Mouse (Mus musculus) heart, embryonic 11.5 days (tissue): ENCODE measurements around the gene Slc25a14. TPM values are rescaled to one million over a fixed set of nuclear protein-coding genes. Genes with fewer than 3 reads are reported as not detected.

ENCODE experiments used
- ATAC-seq: fragments of 200-750 bp; cut with Nextera tagmentation; replicated peaks from 2 replicates; pipeline ENCODE4 v1.8.0; 2017; ENCODE audit warnings: moderate library complexity; ENCODE audit not compliant: insufficient number of reproducible peaks, low FRiP score, low TSS enrichment
- H3K27ac ChIP-seq: fragments of 300-500 bp; sonication (generic); 2 replicates; pipeline ENCODE4 v1.5.1; 2014; ENCODE audit warnings: mild to moderate bottlenecking, low read depth, low read length
- H3K27me3 ChIP-seq: fragments of 300-500 bp; sonication (generic); 2 replicates; pipeline ENCODE4 v1.6.1; 2014; ENCODE audit warnings: mild to moderate bottlenecking, low read length, mixed read lengths; ENCODE audit not compliant: control insufficient read depth, insufficient read depth
- H3K36me3 ChIP-seq: fragments of 300-500 bp; sonication (generic); 2 replicates; pipeline ENCODE4 v1.6.1; 2014; ENCODE audit warnings: mild to moderate bottlenecking, low read length, moderate library complexity, mixed read lengths; ENCODE audit not compliant: control insufficient read depth, insufficient read depth
- H3K4me1 ChIP-seq: fragments of 300-500 bp; sonication (generic); 2 replicates; pipeline ENCODE4 v1.6.1; 2014; ENCODE audit warnings: low read length; ENCODE audit not compliant: control insufficient read depth, insufficient read depth
- H3K4me2 ChIP-seq: fragments of 300-500 bp; sonication (generic); 2 replicates; pipeline ENCODE4 v1.6.1; 2014; ENCODE audit warnings: mild to moderate bottlenecking, moderate library complexity
- H3K4me3 ChIP-seq: fragments of 300-500 bp; sonication (generic); 2 replicates; pipeline ENCODE4 v1.5.1; 2014; ENCODE audit warnings: low read depth, low read length
- H3K9ac ChIP-seq: fragments of 300-500 bp; sonication (generic); 2 replicates; pipeline ENCODE4 v1.6.1; 2014; ENCODE audit warnings: mild to moderate bottlenecking, low read depth, low read length, moderate library complexity
- H3K9me3 ChIP-seq: fragments of 300-500 bp; sonication (generic); replicated peaks from 2 replicates; pipeline ENCODE4 v1.6.1; 2016; ENCODE audit warnings: low read length; ENCODE audit not compliant: control insufficient read depth
- WGBS: fragments of 180-500 bp; shearing (Covaris S2); extraction: QIAGEN DNeasy Blood & Tissue Kit; methylation state at CpG from one replicate; pipeline ENCODE4 v1.1.7; 2014; ENCODE audit not compliant: insufficient replicate concordance; 5-methylcytosine and 5-hydroxymethylcytosine counted together
- polyA plus RNA-seq: library from polyadenylated mRNA; unstranded; fragments of >200 nt; fragmentation: Nextera tagmentation; extraction: Ambion mirVana; gene quantifications from 2 replicates; pipeline ENCODE4 v1.2.1, GENCODE M21; 2014

The Slc25a14 gene
- polyA plus RNA-seq, result 7.8 and 8.8 TPM in 2 replicates

DNA sequence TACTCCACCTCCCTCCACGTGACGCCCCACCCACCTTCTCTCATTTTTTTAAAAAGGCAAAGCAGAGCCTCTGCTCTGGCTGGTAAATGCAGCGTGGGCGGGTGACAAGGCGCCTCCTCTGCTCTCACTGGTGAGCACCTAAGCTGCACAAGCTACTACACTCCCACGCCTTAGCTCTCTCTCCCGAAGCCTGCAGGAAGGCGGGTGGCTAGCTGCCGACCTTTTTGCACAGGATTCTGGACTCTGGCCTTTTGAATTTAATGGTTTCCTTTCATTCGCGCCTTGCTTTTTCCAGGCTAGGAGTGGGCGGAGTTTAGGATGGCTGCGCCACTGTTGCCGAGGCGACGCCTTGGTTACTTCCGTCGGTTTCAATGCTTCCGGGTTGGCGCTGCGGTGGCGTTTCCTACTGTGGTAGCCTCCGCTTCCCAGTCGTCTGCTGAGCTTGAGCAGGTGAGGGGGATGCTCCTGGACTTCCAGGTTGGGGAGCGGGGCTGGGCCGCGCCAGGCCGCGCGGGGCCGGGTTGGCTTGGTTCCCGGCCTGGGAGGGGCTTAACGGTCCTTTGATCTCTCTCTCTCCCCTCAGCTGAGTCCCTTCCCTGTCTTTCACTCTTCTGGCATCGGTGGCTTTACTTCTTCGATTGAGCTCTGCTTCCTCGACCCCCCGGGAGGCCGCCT, at the start of gene Slc25a14:
TSS of gene Slc25a14 (plus strand) at position 35 of the 675 bp plus-strand sequence.
- H3K4me1 ChIP-seq, result no peaks in the 10 kb centered on the region
- 12% methylated on average over 37 of the region's 38 CpGs for WGBS
- peak within 1 kb of the TSS; percentile 66 for H3K27ac ChIP-seq
- H3K4me2 ChIP-seq, result peak within 1 kb of the TSS; percentile 66
- peak within 1 kb of the TSS; percentile 60 for H3K4me3 ChIP-seq
- ATAC-seq, result peak; percentile 84
- no peaks in the 10 kb centered on the region for H3K27me3 ChIP-seq
- H3K9ac ChIP-seq, result peak within 1 kb of the TSS; percentile 56
- H3K36me3 ChIP-seq, result no peaks in the 10 kb centered on the region
- no peaks in the 10 kb centered on the region for H3K9me3 ChIP-seq

DNA sequence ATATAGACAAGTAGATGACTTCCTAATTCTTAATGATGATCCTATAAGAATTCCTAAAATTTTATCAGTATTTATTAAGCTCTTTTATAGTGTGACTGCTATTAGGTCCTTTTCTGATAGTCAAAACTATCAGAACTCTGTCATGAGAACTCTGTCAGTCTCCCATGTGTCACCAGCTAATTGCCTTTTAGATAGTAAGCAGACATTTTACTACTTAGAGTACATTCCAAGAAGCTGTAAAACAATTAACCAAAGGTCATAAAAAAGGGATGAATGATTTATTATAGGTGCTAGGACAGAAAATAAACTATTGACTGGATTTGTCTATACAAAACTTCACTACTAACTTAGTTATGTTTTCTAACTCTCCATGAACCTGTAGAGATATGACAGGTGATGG, 39.9 kb upstream of the Slc25a14 start:
- Histone ChIP-seq H3K36me3 (peaks cover 3% of the 10 kb centered on the region; the same call in 1 of the 2 replicates), H3K27me3 (no peaks in the 10 kb centered on the region), H3K9me3 (no peaks in the 10 kb centered on the region), H3K4me3 (no peak overlapping the region), H3K4me1 (no peaks in the 10 kb centered on the region), H3K4me2 (no peak overlapping the region), H3K9ac (no peak overlapping the region), H3K27ac (no peak overlapping the region)
- ATAC-seq, result no peak

- WGBS, result 9% methylated on average over 14 of the region's 15 CpGs
- ATAC-seq, result peak; percentile 10; the same call in 1 of the 2 replicates
- Histone ChIP-seq H3K9ac (peak overlapping the region; percentile 77), H3K4me1 (no peaks in the 10 kb centered on the region), H3K4me3 (peak overlapping the region; percentile 67), H3K27ac (peak overlapping the region; percentile 83), H3K27me3 (no peaks in the 10 kb centered on the region), H3K9me3 (no peaks in the 10 kb centered on the region), H3K4me2 (peak overlapping the region; percentile 56), H3K36me3 (no peaks in the 10 kb centered on the region)
These were observed 29.5 kb upstream of the Slc25a14 start for GRCm38 (mm10) chrX:48593721-48594098.

DNA sequence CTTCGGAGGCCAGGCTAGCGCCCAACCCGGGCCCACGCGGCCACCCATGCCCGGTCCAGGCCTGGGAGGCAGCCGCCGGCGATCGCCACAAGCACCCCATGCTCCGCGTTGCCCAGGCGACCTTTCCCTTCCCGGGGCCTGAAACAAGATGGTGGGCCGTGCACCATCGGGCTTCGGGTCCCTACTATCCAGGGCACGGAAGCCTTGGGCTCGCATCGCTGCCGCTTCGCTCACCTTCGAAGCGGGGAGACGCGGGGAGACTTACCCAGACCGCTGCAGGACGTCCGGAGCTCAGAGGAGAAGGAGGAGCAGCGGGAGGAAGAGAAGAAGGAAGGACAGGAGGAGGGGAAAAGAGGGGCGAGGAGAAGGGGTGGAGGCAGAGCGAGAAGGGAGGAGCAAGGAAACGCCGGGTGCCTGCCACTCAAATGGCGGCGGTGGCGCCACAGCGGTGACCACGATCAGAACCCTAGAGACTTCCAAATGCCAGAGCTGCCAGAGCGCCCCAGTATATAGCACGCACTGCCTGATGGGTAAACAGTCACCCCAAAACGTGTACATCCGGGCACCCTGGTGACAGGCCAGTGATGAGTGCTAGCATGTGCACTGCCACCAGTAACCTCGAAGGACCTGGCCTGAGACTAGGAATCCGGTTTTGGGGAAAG, 29.0 kb upstream of the Slc25a14 start, which contains the start of gene Zfp280c:
TSS of gene Zfp280c (minus strand) at position 406 of the 662 bp plus-strand sequence.
- no peaks in the 10 kb centered on the region for H3K4me1 ChIP-seq
- no peaks in the 10 kb centered on the region for H3K9me3 ChIP-seq
- H3K9ac ChIP-seq, result peak within 1 kb of the TSS; percentile 77
- H3K27me3 ChIP-seq, result no peaks in the 10 kb centered on the region
- H3K4me3 ChIP-seq, result peak within 1 kb of the TSS; percentile 67
- 22% methylated on average over 44 of the region's 45 CpGs for WGBS
- H3K27ac ChIP-seq, result peak within 1 kb of the TSS; percentile 83
- no peaks in the 10 kb centered on the region for H3K36me3 ChIP-seq
- H3K4me2 ChIP-seq, result peak within 1 kb of the TSS; percentile 56
- ATAC-seq, result peak; percentile 83; the same call in 1 of the 2 replicates

GRCm38 (mm10) chrX:48596053-48596452, 27.2 kb upstream of the Slc25a14 start:
- H3K4me2 ChIP-seq, result no peak overlapping the region
- no peak for ATAC-seq
- no peaks in the 10 kb centered on the region for H3K9me3 ChIP-seq
- no peaks in the 10 kb centered on the region for H3K4me1 ChIP-seq
- H3K36me3 ChIP-seq, result no peaks in the 10 kb centered on the region
- H3K27ac ChIP-seq, result no peak overlapping the region
- no peaks in the 10 kb centered on the region for H3K27me3 ChIP-seq
- H3K9ac ChIP-seq, result no peak overlapping the region
- no peak overlapping the region for H3K4me3 ChIP-seq
- 72% methylated on average over 9 of the region's 9 CpGs for WGBS

DNA sequence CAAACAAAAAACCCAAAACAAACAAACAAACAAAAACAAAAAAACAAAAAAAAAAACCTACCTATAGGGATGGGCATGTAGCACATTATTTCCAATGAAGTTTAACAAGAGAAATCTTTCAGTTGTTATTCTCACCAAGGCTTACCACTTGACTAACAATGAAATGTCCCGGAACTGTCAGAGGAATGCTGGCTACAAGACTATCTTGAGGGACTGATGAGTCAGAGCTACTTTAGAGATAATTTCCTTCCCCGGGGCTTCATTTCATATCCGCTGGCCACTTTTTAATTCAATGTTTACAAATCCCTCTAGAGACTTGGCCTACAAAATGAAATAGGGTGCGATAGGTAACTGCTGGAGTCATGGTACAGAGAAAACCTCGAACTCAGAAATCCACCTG, 26.3 kb upstream of the Slc25a14 start:
- H3K27me3 ChIP-seq, result no peaks in the 10 kb centered on the region
- no peak overlapping the region for H3K9ac ChIP-seq
- no peaks in the 10 kb centered on the region for H3K4me1 ChIP-seq
- ATAC-seq, result no peak
- H3K4me2 ChIP-seq, result no peak overlapping the region
- no peaks in the 10 kb centered on the region for H3K9me3 ChIP-seq
- H3K4me3 ChIP-seq, result no peak overlapping the region
- WGBS, result 69% methylated on average over 5 of the region's 5 CpGs
- no peak overlapping the region for H3K27ac ChIP-seq
- no peaks in the 10 kb centered on the region for H3K36me3 ChIP-seq

- Histone ChIP-seq H3K4me1 (no peaks in the 10 kb centered on the region), H3K27ac (no peak overlapping the region), H3K4me3 (no peak overlapping the region), H3K27me3 (no peaks in the 10 kb centered on the region), H3K9ac (no peak overlapping the region), H3K36me3 (no peaks in the 10 kb centered on the region), H3K4me2 (no peak overlapping the region), H3K9me3 (no peaks in the 10 kb centered on the region)
- 39% methylated on average over 2 of the region's 2 CpGs for WGBS
- no peak for ATAC-seq
These were observed 18.3 kb upstream of the Slc25a14 start for GRCm38 (mm10) chrX:48604872-48605271.

- Histone ChIP-seq H3K27me3 (no peaks in the 10 kb centered on the region), H3K9ac (peak overlapping the region; percentile 56), H3K36me3 (no peaks in the 10 kb centered on the region), H3K27ac (peak overlapping the region; percentile 66), H3K4me2 (peak overlapping the region; percentile 53), H3K4me1 (no peaks in the 10 kb centered on the region), H3K4me3 (peak overlapping the region; percentile 60), H3K9me3 (no peaks in the 10 kb centered on the region)
- 31% methylated on average over 4 of the region's 4 CpGs for WGBS
- ATAC-seq, result peak; percentile 18; the same call in 1 of the 2 replicates
These were observed 199 bp upstream of the Slc25a14 start for GRCm38 (mm10) chrX:48623049-48623378.
